Comparison of ENCODE assay signal across 8 mouse cellular contexts in the genomic region with DNA sequence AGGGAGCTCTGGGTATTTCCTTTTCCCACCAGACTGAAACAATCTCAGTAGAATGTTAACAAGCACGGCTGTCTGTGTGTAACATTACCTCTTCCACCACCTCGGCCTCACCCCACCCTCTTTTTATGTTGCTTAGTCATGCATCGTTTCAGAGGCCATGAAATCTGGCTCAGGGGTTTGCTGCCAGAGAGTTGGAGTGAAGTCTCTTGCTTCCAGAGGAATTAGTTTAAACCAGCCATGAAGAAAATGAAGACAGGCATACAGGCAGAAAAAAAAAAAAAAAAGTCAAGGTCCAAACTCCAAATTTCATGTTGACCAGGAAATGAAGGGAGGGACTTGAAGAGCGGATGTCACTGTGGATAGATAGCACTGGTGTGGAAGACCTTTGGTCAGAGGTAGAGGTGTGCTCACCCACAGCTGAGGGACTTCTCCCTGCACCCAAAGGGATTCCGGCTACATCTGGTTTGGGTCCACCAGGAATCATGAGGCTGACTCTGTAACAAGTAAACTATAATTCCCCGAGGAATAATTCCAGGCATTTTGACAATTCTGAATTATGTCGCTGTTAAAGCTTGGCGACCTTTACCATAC.
DNase-seq lines count a peak whose midpoint lies in the region; ATAC-seq and TF ChIP-seq lines count a peak whose summit lies in the region.

No protein-coding gene starts in this region.

- no peak for TF ChIP-seq CTCF in gastrocnemius, adult 2 months (IDR thresholded peaks at IDR 0.05)

- no peak overlapping the region for H3K9ac ChIP-seq in liver, embryonic 12.5 days
- no peak overlapping the region for H3K9ac ChIP-seq in hindbrain, embryonic 14.5 days

- no peaks in the 10 kb centered on the region for H3K4me1 ChIP-seq in liver, embryonic 12.5 days
- 0 out of 2 replicates have a peak, but pooled peaks cover 4% of the 10 kb centered on the region for H3K4me1 ChIP-seq in hindbrain, embryonic 14.5 days (replicated peaks; ENCODE audit: control insufficient read depth, insufficient read depth, low read length)

- intact Hi-C loops in gastrocnemius, adult 2 months (cut with DNase I), result no loop called here

- peak; percentile 71; the same call in 1 of the 2 replicates for ATAC-seq in liver, embryonic 12.5 days
- no peak for ATAC-seq in hindbrain, embryonic 14.5 days (ENCODE audit: low FRiP score)

- H3K36me3 ChIP-seq in liver, embryonic 12.5 days, result no peaks in the 10 kb centered on the region
- no peaks in the 10 kb centered on the region for H3K36me3 ChIP-seq in hindbrain, embryonic 14.5 days (replicated peaks; ENCODE audit: control insufficient read depth, insufficient read depth)

- H3K27ac ChIP-seq in gastrocnemius, adult 2 months, result no peak overlapping the region
- H3K27ac ChIP-seq in liver, embryonic 12.5 days, result peak overlapping the region; percentile 54
- H3K27ac ChIP-seq in hindbrain, embryonic 14.5 days, result no peak overlapping the region

- no peaks in the 10 kb centered on the region for H3K9me3 ChIP-seq in liver, embryonic 12.5 days (replicated peaks)
- H3K9me3 ChIP-seq in hindbrain, embryonic 14.5 days (ENCODE audit: control insufficient read depth, low read length), result no peaks in the 10 kb centered on the region

- no peak overlapping the region for H3K4me3 ChIP-seq in gastrocnemius, adult 2 months
- no peak overlapping the region for H3K4me3 ChIP-seq in liver, embryonic 12.5 days
- H3K4me3 ChIP-seq in hindbrain, embryonic 14.5 days (replicated peaks; ENCODE audit: low read length), result no peak overlapping the region

- H3K27me3 ChIP-seq in liver, embryonic 12.5 days (replicated peaks), result no peaks in the 10 kb centered on the region
- H3K27me3 ChIP-seq in hindbrain, embryonic 14.5 days (ENCODE audit: control insufficient read depth, insufficient read depth, low read length), result no peaks in the 10 kb centered on the region

- DNase-seq in gastrocnemius, adult 2 months, result peak; percentile 20
- DNase-seq in gastrocnemius, postnatal 4 days (ENCODE audit: low spot score in 2 of 2), result no peak
- DNase-seq in embryo, embryonic 11.5 days (ENCODE audit: low read depth, low spot score), result peak; percentile 26
- DNase-seq in kidney, adult 9 months, result peak; percentile 78
- DNase-seq in thymus, postnatal 36 days, result no peak
- no peak for DNase-seq in layer of hippocampus, postnatal 10 days (ENCODE audit: low spot score in 2 of 2)
- DNase-seq in hindbrain, embryonic 14.5 days (ENCODE audit: low spot score), result no peak

- whole genome bisulfite sequencing in liver, embryonic 12.5 days (ENCODE audit: insufficient replicate concordance), result 55% methylated on average over 8 of the region's 8 CpGs
- WGBS in hindbrain, embryonic 14.5 days, result 52% methylated on average over 8 of the region's 8 CpGs

- no peak overlapping the region for H3K4me2 ChIP-seq in liver, embryonic 12.5 days
- no peak overlapping the region for H3K4me2 ChIP-seq in hindbrain, embryonic 14.5 days (replicated peaks)

Comparison
In these comparisons a context has a peak if more than half of its experiments do, and no peak if none do; other contexts are left out.
1. DNase-seq: peak in gastrocnemius, adult 2 months (single experiment), embryo, embryonic 11.5 days (single experiment) and kidney, adult 9 months (single experiment); none in gastrocnemius, postnatal 4 days (0 of 2), thymus, postnatal 36 days (0 of 2), layer of hippocampus, postnatal 10 days (0 of 2) and hindbrain, embryonic 14.5 days (single experiment).